Mouse (Mus musculus) kidney, postnatal 0 days (tissue): Measurements from ENCODE around the gene Gzma. TPM values are rescaled to one million over a fixed set of nuclear protein-coding genes. Genes with fewer than 3 reads are reported as not detected.

Experiments used
- ATAC-seq: fragments of 200-750 bp; cut with Nextera tagmentation; replicated peaks from 2 replicates; pipeline ENCODE4 v1.8.0; 2017; ENCODE audit warnings: low read depth, moderate number of reproducible peaks, moderate TSS enrichment, moderate library complexity; ENCODE audit not compliant: low FRiP score
- DNase-seq: peaks from one replicate; pipeline ENCODE4 v3.0.0-alpha.2; 2016; ENCODE audit warnings: low spot score
- H3K27ac ChIP-seq: fragments of 300-500 bp; sonication (generic); 2 replicates; pipeline ENCODE4 v1.5.1; 2014; ENCODE audit warnings: mild to moderate bottlenecking
- H3K27me3 ChIP-seq: fragments of 300-500 bp; sonication (generic); 2 replicates; pipeline ENCODE4 v1.6.1; 2014; ENCODE audit warnings: low read length, mixed read lengths; ENCODE audit not compliant: insufficient read depth
- H3K36me3 ChIP-seq: fragments of 300-500 bp; sonication (generic); 2 replicates; pipeline ENCODE4 v1.6.1; 2014; ENCODE audit warnings: low read length, mixed read lengths; ENCODE audit not compliant: insufficient read depth
- H3K4me1 ChIP-seq: fragments of 300-500 bp; sonication (generic); replicated peaks from 2 replicates; pipeline ENCODE4 v1.6.1; 2014; ENCODE audit warnings: antibody characterized with exemption, low read length, mixed read lengths; ENCODE audit not compliant: insufficient read depth
- H3K4me2 ChIP-seq: fragments of 300-500 bp; sonication (generic); 2 replicates; pipeline ENCODE4 v1.6.1; 2014; ENCODE audit warnings: mild to moderate bottlenecking, low read length, moderate library complexity, mixed read lengths
- H3K4me3 ChIP-seq: fragments of 300-500 bp; sonication (generic); replicated peaks from 2 replicates; pipeline ENCODE4 v1.5.1; 2014; ENCODE audit warnings: low read depth, low read length
- H3K9ac ChIP-seq: fragments of 300-500 bp; sonication (generic); 2 replicates; pipeline ENCODE4 v1.6.1; 2014; ENCODE audit warnings: low read depth, low read length
- H3K9me3 ChIP-seq: fragments of 300-500 bp; sonication (generic); replicated peaks from 2 replicates; pipeline ENCODE4 v1.6.1; 2016; ENCODE audit warnings: low read length, inconsistent platforms, mixed read lengths
- CTCF ChIP-seq: IDR thresholded peaks from 2 replicates; pipeline ENCODE4 v1.5.1; 2016; ENCODE audit warnings: antibody characterized with exemption, low read depth, mild to moderate bottlenecking, moderate library complexity
- WGBS: fragments of 180-500 bp; shearing (Covaris S2); extraction: QIAGEN DNeasy Blood & Tissue Kit; methylation state at CpG from one replicate; pipeline ENCODE4 v1.1.7; 2014; 5-methylcytosine and 5-hydroxymethylcytosine counted together
- polyA plus RNA-seq: library from polyadenylated mRNA; unstranded; fragments of >200 nt; fragmentation: Nextera tagmentation; extraction: Ambion mirVana; gene quantifications from 2 replicates; pipeline ENCODE4 v1.2.1, GENCODE M21; 2015

Gene Gzma
- polyA plus RNA-seq, 1 experiment from 2014 or later: 0.79 TPM

GRCm38 (mm10) chr13:113054230-113054629, 46.6 kb downstream of the Gzma start:
- Histone ChIP-seq H3K4me3 (no peak overlapping the region), H3K27ac (no peak overlapping the region), H3K9ac (no peak overlapping the region), H3K4me2 (no peak overlapping the region), H3K36me3 (no peaks in the 10 kb centered on the region), H3K9me3 (no peaks in the 10 kb centered on the region), H3K27me3 (no peaks in the 10 kb centered on the region), H3K4me1 (no peaks in the 10 kb centered on the region)
- DNase-seq: no peak
- no peak for ATAC-seq
- no peak for TF ChIP-seq CTCF
- 90% methylated on average over 8 of the region's 8 CpGs for WGBS

GRCm38 (mm10) chr13:113047647-113048046, 53.1 kb downstream of the Gzma start:
- WGBS: 78% methylated on average over 3 of the region's 3 CpGs
- Histone ChIP-seq H3K36me3 (0 out of 2 replicates have a peak, but pooled peaks cover 2% of the 10 kb centered on the region), H3K4me1 (peaks cover 2% of the 10 kb centered on the region; the same call in 1 of the 2 replicates), H3K9me3 (no peaks in the 10 kb centered on the region), H3K9ac (no peak overlapping the region), H3K4me2 (no peak overlapping the region), H3K27me3 (no peaks in the 10 kb centered on the region), H3K4me3 (no peak overlapping the region), H3K27ac (no peak overlapping the region)
- ATAC-seq (no peak), DNase-seq (no peak)
- peak; percentile 34; the same call in 1 of the 2 replicates for TF ChIP-seq CTCF

- TF ChIP-seq CTCF: no peak
- H3K9ac ChIP-seq: no peak overlapping the region
- H3K36me3 ChIP-seq: 0 out of 2 replicates have a peak, but pooled peaks cover 2% of the 10 kb centered on the region
- no peak overlapping the region for H3K27ac ChIP-seq
- H3K4me2 ChIP-seq: no peak overlapping the region
- no peaks in the 10 kb centered on the region for H3K9me3 ChIP-seq
- no peaks in the 10 kb centered on the region for H3K27me3 ChIP-seq
- ATAC-seq (peak; percentile 12; the same call in 1 of the 2 replicates), DNase-seq (no peak)
- peaks cover 2% of the 10 kb centered on the region; the same call in 1 of the 2 replicates for H3K4me1 ChIP-seq
- no peak overlapping the region for H3K4me3 ChIP-seq
Observed at GRCm38 (mm10) chr13:113047018-113047417, 53.8 kb downstream of the Gzma start.

GRCm38 (mm10) chr13:113046211-113046883, 54.4 kb downstream of the Gzma start, which contains the start of gene Gpx8:
TSS of gene Gpx8 (minus strand) at chr13:113046410.
- H3K4me3 ChIP-seq: peak within 1 kb of the TSS; percentile 58
- peaks cover 7% of the 10 kb centered on the region for H3K36me3 ChIP-seq
- DNase-seq (peak; percentile 93), ATAC-seq (peak; percentile 87)
- peak within 1 kb of the TSS; percentile 67 for H3K9ac ChIP-seq
- peak within 1 kb of the TSS; percentile 83 for H3K27ac ChIP-seq
- 5% methylated on average over 21 of the region's 21 CpGs for WGBS
- H3K9me3 ChIP-seq: no peaks in the 10 kb centered on the region
- TF ChIP-seq CTCF: peak; percentile 71
- H3K4me2 ChIP-seq: peak within 1 kb of the TSS; percentile 61
- peaks cover 2% of the 10 kb centered on the region; the same call in 1 of the 2 replicates for H3K4me1 ChIP-seq
- no peaks in the 10 kb centered on the region for H3K27me3 ChIP-seq

DNA sequence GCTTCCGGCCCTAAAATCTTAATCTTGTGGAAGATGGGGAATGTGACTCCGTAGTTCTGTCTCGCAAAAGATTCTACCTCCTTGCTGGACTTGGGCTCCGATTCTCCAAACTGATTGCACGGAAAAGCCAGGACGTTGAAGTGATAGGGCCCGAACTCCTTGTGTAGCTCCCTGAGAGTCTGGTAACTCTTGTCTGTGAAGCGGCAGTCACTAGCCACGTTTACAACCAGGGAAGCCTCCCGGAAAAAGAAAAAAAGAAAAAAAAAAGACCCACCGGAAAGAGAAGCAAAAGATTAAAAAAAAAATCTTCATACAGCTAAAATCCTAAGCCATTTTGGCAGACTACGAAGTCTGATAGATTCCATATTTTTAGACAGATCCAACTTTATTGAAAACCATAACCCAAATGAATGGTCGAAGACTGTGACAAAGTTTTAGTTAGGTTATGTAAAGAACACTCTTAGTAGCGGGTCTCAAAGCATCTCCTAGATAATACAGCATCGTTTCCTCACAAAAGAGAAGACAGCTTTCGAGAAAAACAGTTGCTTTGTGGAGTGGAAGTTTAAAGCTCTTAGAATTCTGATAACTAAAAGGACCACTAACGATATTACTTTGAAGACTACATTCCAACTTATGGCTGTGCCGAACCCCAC, 55.2 kb downstream of the Gzma start:
- DNase-seq: peak; percentile 70
- 5% methylated on average over 18 of the region's 18 CpGs for WGBS

DNA sequence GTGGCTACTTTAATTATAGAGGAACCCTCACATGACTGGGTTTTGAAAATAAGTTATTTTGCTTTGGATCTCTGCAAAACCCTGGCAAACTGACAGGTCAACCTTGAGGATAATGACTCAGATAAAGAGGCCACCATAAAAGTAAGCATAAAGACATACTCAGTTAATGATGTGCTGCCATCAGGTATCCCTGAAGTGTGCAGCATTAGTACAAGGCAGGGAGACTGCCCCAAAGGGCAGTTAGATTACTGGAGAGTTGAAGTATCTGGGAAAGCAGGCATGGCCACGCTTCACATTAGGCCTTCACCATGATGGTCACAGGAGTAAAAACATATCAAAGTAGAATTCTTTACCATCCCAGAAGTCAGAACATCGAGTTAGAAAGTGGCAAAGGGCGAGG, 55.9 kb downstream of the Gzma start:
- DNase-seq: no peak
- ATAC-seq: no peak
- H3K27ac ChIP-seq: no peak overlapping the region
- peak overlapping the region; percentile 61 for H3K4me2 ChIP-seq
- no peak overlapping the region for H3K9ac ChIP-seq
- H3K4me1 ChIP-seq: peaks cover 2% of the 10 kb centered on the region; the same call in 1 of the 2 replicates
- 25% methylated on average over 3 of the region's 3 CpGs for WGBS
- H3K4me3 ChIP-seq: peak overlapping the region; percentile 58
- H3K36me3 ChIP-seq: peaks cover 7% of the 10 kb centered on the region
- TF ChIP-seq CTCF: no peak
- H3K27me3 ChIP-seq: no peaks in the 10 kb centered on the region
- H3K9me3 ChIP-seq: no peaks in the 10 kb centered on the region

More for the DNA sequence above, 55.2 kb downstream of the Gzma start:
- H3K36me3 ChIP-seq: peaks cover 7% of the 10 kb centered on the region
- no peaks in the 10 kb centered on the region for H3K27me3 ChIP-seq
- H3K4me2 ChIP-seq: peak overlapping the region; percentile 61
- peak overlapping the region; percentile 67 for H3K9ac ChIP-seq
- peaks cover 2% of the 10 kb centered on the region; the same call in 1 of the 2 replicates for H3K4me1 ChIP-seq
- H3K4me3 ChIP-seq: peak overlapping the region; percentile 58
- H3K27ac ChIP-seq: peak overlapping the region; percentile 83
- ATAC-seq: no peak
- no peak for TF ChIP-seq CTCF
- no peaks in the 10 kb centered on the region for H3K9me3 ChIP-seq

Other genes starting within 250 kb of the Gzma start
- gene Mtrex, start 173.6 kb downstream of the Gzma start, polyA plus RNA-seq: 44.5 and 46.0 TPM in 2 replicates
- 19.1 and 20.0 TPM in 2 replicates for gene Dhx29, start 173.5 kb downstream of the Gzma start, polyA plus RNA-seq
- 0.29 and 0.33 TPM in 2 replicates for gene Ccno, start 113.2 kb downstream of the Gzma start, polyA plus RNA-seq
- gene Mcidas, start 107.1 kb downstream of the Gzma start, polyA plus RNA-seq: 0.05 TPM in 1 of 2 replicates, not detected in the other
- not detected in 2 replicates for gene Cdc20b, start 65.9 kb downstream of the Gzma start, polyA plus RNA-seq
- 153 and 165 TPM in 2 replicates for gene Gpx8, start 54.6 kb downstream of the Gzma start, polyA plus RNA-seq
- gene Esm1, start 108.7 kb upstream of the Gzma start, polyA plus RNA-seq: 4.3 and 5.0 TPM in 2 replicates
- gene Gzmk, start 124.9 kb upstream of the Gzma start, polyA plus RNA-seq: not detected in 2 replicates
- 4.6 and 4.8 TPM in 2 replicates for gene BC067074, start 192.2 kb upstream of the Gzma start, polyA plus RNA-seq